Mouse (Mus musculus) testis, postnatal 14 days (tissue): ENCODE measurements around the gene Tyrobp.

ENCODE experiments used
- DNase-seq: peaks from one replicate; pipeline ENCODE4 v3.0.0; 2021; ENCODE audit warnings: low spot score

Gene Tyrobp

GRCm38 (mm10) chr7:30413596-30413995 is at the start of gene Tyrobp:
Tyrobp (plus strand) TSS chr7:30413760.
- DNase-seq: no peak

DNA sequence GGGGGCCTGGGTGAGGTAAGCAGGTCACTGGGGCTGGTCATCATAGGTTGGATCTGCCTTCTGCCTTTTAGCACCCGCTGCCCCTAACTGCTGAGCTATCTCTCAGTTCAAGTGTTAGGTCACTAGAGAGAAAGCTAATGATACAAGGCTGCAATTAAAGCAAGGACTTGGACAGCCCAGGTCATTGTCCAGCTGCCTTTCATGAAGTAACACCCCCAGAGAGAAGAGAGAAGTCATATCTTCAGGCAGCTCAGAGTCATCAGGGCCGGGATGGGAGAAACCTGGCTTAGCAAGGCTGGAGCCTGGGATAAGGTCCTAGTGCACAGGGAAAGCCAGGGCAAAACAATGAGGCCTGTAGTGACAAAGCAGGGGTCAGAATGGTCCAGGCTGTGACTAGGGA is 46.1 kb upstream of the Tyrobp start:
- DNase-seq: no peak

DNA sequence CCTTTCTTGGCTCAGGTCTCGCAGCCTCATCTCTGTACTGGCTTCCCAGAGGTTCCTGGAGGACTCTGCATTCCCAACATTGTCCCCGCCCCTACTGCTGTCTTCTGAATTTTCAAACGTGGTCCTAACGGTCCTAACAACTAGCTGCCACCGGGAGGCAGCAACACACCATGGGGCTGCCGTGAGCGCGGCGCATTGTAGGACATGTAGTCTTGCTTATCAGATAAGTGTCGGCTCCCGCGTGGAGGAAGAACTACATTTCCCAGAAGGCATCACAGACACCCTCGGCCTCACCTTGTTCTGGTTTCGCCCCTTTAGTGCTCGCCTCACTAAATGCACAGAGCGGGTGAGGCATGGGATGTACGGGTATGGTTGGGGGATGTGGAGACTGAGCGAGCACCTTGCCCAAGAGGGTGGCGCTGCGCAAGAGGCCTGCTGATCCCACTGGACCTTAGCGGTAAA is 40.0 kb upstream of the Tyrobp start:
- peak; percentile 90 for DNase-seq

GRCm38 (mm10) chr7:30380061-30380460 is 33.5 kb upstream of the Tyrobp start:
- DNase-seq: no peak

GRCm38 (mm10) chr7:30384106-30384505 is 29.5 kb upstream of the Tyrobp start:
- DNase-seq: no peak

DNA sequence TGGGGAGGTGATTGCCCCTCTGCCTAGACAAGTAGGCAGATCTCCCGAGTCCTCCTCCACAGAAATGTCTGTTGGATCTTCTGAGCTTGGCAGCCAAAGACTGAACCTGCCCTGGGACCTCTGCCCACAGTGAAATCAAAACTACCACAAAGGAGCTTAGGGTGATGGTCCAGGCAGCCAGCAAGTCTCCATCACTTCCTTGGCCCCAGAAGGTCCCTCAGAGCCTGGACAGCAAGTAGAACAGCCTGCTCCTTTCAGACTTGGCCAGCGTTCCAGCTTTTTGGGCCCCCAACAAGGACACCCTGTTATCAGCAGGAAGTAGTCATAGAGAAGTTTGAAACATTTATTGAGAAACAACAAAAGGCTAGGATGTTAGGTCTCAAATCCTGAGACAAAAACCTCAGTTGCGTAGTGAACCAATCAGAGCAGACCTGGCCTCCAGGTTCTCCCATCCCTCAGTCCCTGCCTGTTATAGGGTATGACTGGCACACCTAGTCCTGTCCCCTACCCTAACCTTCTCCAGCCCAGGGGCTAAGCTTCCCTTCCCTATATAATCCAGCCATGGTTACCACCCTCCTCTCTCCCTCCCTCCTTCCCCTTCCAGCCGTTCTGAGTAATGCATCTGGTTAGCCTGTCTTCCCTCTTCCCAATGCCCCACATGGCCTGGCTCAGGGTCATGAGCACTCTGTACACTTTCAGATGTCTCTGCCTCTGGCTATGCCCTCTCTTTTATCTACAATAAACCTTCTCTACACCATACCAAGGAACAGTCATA is 20.6 kb upstream of the Tyrobp start:
- no peak for DNase-seq

- DNase-seq: no peak
Measured at GRCm38 (mm10) chr7:30393631-30394030, 19.9 kb upstream of the Tyrobp start.

DNA sequence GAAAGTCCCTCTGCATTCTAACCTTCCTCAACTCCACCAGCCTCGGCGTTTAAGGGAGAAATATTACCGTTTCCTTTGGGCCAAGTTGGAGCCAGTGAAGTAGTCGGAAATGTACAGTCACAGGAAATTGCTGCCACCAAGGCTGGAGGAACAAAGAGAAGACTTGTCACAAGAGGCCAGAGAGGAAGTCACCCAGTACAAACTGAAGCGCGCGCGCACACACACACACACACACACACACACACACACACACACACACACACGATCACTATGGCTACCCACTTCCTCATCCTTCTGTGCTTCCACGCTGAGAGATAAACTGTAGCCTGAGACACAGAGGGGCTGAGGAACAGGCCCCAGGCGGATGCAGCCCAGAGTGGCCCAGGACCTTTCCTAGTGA is 19.2 kb upstream of the Tyrobp start:
- no peak for DNase-seq

- DNase-seq: no peak
Measured at GRCm38 (mm10) chr7:30394871-30395270, 18.7 kb upstream of the Tyrobp start.

GRCm38 (mm10) chr7:30399671-30400070 is 13.9 kb upstream of the Tyrobp start:
- no peak for DNase-seq

GRCm38 (mm10) chr7:30402343-30402742 is 11.2 kb upstream of the Tyrobp start:
- DNase-seq: no peak

- DNase-seq: no peak
Measured at GRCm38 (mm10) chr7:30408639-30409038, 4.9 kb upstream of the Tyrobp start.

GRCm38 (mm10) chr7:30409789-30410188 is 3.8 kb upstream of the Tyrobp start:
- no peak for DNase-seq

DNA sequence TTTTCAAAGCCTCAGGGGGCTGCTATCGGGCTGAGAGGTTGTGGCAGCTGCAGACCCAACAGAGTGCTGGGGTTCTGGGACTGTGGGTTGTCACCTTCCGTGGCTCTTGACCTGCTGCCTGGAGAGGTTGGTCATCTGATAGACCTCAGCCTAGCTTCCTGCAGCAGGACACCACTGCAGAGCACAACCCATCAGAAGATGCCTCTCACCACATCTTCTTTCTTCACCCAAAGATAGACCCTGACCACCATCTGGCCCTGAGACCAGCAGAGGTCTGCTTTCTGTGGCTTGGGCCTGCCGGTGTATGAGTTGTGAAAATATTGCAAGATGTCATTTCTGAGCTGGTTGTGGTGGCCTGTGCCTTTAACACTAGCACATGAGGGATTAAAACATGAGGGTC is 2.5 kb upstream of the Tyrobp start:
- DNase-seq: no peak

DNA sequence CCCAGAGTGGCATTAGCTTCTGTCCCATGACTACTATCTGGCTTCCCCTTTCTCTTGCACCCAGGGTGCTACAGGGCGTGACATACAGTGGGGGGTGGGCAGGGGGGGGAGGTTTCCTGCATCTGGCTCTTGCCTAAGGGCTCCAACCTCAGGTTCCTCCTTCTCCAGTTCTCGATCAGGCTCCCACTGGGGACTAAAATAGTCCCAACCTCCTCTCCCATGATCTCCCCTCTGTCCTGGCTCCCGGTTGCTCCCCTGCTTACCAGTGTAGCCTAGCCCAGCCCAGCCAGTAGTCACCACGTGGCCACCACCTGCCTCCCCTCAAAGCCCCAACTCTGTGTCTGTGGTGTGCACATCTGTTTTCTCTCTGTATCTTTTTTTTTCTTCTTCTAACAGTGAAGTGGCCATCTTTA is 819 bp upstream of the Tyrobp start:
- DNase-seq: no peak

GRCm38 (mm10) chr7:30417856-30418255 is 4.3 kb downstream of the Tyrobp start:
- no peak for DNase-seq

DNA sequence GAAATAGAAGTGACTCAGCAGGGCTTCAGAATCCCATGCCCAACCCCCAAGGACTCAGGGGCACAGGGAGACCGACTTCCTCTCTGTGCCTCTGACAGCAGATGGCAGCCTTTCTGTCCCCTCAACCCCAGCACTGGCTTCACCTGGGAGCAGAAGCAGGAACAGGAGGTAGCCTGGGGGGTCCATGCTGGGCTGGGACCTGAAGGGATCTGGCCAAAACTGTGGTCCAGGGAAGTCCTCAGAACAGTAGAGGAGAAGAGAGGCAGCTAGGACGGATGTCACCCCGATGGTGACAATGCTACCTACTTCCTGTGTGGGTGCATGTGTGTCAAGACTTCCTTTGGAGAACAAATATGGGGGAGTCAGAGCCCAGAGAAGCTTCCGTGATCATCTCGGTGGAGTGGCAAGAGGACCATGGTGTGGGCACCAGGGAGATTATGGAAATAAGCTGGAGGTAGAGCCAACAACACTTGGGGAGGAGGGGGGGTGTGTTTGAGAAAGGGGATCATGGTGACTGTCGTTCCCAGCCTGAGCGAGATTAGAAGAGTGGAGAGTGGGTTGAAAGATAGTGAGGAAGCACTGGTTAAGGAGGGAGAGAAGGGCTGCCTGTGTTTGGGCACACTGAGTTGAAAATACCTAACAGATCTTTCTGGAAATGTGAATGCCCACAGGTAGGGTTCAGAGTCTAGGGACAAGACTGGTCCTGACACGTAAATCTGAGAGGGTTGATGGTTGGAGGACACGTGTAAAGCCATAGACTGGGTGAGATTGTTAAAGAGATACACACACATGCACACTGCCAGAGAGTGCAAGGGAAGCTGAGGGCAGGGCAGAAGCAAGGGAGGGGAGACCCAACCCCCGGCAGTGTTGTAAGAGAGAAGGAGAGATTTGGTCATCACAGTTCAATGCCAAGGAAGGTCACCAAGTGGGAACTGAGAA is 6.3 kb downstream of the Tyrobp start, which contains the start of gene Hcst:
Gene Hcst (minus strand): TSS at position 294 of the 939 bp plus-strand sequence.
- DNase-seq: no peak

- no peak for DNase-seq
Measured at GRCm38 (mm10) chr7:30420673-30421072, 7.1 kb downstream of the Tyrobp start.

DNA sequence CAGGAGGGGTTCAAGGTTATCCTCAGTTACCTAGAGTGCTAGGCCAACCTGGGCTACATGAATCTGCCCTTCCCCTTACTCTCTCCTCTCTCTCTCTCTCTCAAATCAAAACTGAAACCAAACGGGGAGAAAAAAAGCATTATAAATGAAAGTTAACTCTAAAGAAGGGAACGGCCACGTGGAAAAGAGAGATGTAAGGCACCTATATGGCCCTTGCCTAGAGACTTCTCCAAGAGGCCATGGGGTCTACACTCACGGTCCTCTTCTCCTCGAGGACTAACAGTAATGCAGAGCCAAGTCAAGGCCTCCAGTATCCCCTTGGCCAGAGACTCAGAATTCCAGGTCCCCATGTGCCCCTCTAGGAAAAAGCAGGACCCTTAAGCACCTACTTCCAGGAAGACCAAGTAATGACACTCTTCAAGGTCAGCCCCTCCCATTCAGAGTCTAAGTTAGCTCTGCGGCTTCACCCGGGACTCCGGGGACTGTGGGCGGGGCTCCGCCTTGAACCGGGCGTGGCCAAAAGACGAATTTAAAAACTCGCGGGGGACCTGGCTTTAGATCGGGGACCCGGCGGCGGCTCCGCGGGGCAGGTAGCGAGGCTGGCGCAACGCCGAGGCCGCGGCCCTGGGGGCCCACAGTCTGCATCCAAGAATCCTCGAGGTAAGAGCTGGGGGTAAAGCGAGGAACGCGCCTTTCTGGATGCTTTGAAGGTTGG is 7.8 kb downstream of the Tyrobp start, which contains the start of gene Nfkbid:
Gene Nfkbid (plus strand): TSS at position 558 of the 715 bp plus-strand sequence.
- peak; percentile 43 for DNase-seq

DNA sequence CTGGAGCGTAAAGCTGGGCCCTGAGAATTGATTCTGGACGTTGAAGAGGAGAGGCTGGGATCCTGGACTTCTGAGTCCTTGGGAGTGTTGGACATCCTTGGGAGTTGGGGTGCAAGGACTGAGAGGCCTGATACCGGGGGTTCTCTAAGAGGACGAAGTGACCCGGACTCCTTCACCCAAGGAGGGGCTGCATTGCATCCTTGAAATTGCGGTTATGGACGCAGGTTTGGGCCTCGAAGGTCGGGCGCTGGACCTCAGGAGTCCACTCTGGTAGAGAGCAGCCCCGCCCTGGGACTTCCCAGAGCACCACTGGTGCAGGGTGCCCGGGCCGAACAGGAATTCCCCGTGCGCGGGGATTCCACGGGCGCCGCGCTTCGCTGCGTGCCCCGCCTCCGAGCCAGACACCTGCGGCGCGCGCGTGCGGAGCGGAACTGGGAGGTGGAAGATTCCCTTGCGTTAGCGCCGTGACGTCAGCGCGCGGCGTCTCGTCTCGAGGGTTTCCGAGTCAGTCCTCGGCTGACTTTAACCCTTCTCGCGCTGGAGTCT is 8.4 kb downstream of the Tyrobp start:
- peak; percentile 85 for DNase-seq

DNA sequence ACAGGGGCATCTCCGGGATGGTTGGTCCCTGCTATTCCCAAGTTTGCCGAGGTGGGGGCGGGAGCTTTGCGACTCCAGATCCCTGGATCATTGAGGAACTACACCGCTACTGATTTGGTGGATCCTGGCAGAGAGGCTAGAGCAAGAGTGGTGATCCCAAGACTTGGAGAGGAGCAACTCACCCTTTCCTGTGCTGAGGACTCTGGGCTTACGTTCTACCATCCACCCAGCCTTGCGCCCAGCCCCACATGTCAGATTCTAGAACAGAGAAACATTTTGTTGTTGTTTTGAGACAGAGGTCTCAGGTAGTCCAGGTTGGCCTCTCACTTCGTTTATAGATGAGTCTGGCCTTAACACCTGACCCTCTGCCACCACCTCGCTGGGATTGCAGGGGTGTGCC is 9.0 kb downstream of the Tyrobp start:
- no peak for DNase-seq
